Mouse (Mus musculus) kidney, adult 9 months (tissue): Measurements from ENCODE around the gene Gm42742.
A peak's percentile ranks its signal among the peaks of the same experiment; 100 is the strongest.

Source experiments
- DNase-seq: peaks from one replicate; pipeline ENCODE4 v3.0.0; 2022

Gene Gm42742

DNA sequence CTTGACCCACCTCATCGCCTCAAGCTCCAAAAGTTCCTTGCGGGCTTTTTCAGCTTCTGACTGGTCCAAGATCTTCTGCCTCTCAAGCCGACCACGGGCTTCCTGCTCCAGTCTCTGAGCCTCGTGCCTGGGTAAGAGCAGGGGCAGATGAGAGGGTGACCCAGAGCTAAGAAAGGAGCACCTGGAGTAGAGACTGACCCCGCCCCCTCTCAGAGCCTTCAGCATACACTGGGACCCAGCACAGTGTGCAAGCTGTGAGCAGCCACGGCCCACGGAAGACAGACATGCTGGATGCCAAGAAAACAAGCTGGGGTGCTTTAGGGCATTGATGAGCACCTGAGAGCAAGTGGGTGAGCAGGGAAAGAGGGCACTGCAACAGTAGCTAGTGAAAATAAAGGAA is 32.1 kb downstream of the Gm42742 start:
- DNase-seq: no peak

DNA sequence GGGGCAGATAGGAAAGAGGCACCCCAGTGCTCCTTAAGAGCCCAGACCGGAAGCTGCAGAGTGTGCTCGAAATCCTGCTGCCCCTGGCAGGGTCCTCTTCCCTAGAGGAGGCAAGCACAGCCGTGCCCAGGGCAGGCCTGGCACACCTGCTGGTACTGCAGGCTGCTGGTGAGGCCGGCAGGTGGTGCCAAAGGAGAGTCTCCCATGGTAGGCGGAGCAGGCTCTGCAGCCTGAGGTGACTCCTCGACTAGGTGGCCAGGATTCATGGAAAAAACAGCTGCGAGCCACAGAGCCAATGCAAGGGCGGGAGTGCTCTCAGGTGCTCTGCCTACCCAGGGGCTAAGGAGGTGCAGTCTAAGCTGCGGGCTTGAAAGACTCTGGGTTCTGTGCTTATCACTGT is 34.6 kb downstream of the Gm42742 start:
- DNase-seq: peak; percentile 75

DNA sequence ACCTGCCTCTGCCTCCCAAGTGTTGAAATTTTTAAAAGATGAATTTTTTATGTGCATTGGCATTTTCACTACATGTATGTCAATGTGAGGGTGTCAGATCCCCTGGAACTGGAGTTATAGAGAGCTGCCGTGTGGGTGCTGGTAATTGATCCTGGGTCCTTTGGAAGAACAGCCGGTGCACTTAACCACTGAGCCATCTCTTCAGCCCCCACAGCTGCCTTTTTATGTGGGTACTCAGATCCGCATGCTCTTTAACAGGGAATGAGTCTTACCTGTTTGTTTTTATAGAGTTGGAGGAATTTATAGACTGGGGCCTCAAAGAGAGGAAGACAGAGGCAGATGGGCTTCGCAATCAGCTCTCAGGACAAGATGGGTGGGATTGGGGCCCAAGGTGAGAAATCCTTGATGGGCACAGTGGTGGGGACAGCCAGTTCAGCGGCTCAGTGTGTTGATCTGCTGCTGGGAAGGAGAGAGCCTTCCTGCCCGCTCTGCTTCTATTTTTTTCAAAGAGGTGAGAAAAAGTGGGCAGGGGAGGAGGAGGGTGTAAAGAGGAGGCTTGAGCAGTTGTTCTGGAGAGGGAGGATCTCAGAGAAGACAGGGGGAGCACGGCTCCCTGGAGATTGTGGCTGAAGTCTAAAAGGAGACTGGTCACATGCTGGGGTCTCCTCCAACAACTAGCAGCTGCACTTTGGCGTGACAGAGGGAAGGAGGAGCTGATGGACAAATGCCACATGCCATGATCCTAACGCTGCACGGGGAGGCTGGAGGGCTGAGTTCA is 36.0 kb downstream of the Gm42742 start:
- DNase-seq: no peak

DNA sequence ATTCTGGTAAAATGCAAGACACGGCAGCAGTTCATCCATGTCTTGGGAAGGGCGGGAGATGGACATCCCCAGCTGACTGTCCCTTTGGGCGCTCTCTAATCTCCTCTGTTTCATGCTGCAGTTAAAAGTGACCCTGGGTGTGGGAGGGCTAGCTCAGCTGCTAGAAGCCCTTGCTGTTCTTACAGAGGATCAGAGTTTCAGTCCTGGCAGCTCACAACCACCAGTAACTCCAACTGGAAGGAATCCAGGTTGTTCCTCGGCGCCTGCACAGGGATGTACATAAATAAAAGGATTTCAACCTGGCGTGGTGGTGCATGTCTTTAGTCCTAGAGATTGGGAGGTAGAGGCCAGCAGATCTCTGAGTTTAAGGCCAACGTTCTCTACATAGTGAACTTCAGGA is 37.8 kb downstream of the Gm42742 start:
- DNase-seq: no peak

DNA sequence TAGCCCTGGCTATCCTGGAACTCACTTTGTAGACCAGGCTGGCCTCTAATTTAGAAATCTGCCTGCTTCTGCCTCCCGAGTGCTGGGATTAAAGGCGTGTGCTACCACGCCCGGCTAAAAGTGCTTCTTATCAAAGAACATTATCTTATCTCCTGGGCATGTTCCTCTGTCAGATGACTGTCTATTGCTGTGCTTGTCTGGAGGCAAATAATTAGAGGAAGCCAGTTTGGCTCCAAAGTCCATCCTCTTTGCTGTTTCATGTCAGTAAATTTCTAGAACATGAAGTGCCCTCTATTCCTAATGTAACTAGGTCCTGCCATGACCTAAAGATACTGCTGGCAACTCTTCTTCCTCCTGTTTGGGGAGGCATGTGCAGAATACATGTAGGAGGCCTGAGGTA is 38.8 kb downstream of the Gm42742 start:
- no peak for DNase-seq

DNA sequence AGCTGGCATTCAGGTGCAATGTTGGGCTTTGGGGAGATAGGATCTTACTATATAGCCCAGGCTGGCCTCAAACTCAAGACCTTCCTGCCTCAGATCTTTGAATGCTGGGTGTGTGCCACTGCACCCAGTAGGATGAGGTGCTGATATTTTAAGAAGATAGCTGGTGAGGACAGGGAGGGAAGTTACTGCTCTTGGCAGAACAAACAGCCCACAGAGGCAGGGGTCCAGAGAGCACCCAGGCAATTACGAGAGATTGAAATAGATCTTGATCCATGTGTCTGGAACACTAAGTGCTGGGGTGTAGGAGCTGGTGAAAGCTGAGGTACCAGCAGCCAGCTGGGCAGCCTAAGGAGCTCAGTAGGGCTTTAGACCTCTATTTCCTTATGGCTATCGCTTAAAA is 39.3 kb downstream of the Gm42742 start:
- DNase-seq: no peak

DNA sequence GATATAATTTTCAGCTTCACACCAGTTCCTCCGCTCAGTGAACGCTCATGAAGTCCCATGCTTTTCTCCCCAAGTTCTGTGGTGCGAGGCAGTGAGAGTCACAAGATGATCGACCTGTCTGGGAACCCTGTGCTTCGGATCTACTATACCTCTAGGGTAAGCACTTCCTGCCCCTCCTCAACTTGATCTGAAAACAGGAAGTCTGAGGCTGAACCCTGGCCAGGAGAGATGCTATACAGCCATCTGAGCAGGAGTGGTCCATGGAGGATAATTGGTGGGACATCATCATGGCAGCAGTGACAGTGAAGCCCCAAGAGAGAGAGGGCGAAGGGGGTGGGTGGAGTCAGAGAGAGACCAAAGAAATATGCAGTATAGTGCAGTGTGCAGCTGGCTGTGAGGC is 42.1 kb downstream of the Gm42742 start:
- no peak for DNase-seq

DNA sequence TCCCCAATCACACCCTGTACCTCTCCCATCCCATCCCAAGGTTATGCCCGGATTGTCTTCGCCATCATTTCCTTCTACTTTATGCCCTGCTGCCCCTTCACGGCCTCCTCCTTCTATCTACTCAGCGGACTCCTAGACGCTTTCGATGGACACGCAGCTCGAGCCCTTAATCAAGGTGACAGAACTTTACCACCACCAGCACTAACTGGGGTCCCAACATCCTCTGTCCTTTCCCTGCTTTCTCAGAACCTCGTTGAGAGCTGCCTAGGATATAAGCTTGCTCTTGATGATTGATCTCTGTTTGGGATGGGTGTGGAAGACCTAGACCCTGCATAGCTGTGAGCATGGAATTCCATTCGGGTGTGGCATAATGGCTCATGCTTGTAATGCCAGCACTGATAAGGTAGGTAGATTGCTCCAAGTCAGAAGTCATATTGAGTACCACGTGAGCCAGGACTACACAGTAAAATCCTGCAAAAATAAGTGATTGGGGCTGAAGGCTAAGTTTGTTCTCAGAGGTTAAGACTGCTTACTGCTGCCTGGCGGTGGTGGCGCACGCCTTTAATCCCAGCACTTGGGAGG is 43.9 kb downstream of the Gm42742 start:
- peak; percentile 23 for DNase-seq

DNA sequence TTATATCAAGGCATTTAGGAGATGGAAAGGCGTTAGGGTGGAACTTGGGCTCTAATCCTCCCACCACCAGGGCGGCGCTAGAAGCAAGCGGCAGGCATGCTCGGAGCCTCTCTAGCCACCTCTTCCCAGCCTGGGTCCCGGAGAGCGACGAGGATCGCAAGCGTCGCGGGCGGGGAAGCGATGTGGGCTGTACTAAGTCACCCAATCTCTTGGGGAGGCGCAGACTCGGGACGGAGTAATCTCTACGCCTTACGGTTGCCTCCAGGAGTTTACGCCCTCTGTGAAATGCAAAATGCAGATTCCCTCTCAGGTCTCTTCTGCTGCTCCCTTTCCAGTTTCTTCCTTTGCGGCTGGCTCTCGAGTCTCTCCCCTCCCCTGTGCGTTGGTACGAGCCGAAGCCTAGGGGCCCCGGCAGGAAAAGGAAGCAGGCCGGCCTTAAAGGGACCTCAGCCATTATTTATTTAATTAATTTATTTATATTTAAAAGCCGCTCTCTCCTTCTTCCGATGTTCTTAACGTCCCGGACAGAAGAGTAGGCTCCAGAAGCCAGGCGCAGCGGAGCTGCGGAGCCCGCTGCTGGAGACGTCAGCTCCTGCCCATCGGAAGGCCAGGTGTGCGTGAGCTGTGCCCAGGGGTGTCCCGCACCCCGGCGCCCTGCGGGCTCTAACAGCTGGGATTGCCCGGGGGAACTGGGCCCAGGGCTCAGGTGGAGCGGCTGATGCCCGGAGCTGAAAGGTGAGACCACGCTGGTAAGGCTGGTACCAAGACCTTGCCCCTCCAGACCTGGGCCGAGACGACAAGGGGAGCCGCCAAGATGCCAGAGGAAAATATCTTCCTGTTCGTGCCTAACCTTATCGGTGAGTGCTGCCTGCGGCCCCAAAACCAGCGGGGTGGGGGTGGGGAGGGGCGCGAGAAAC is 44.7 kb downstream of the Gm42742 start, which contains the start of gene Cdiptos:
Gene Cdiptos (minus strand): TSS at position 149 of the 917 bp plus-strand sequence.
- peak; percentile 97 for DNase-seq

DNA sequence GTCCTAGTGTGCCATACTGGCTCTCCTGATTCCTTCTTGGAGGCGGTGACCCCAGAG is 45.2 kb downstream of the Gm42742 start, which contains the start of gene Cdipt:
Gene Cdipt (plus strand): TSS at position 22 of the 57 bp plus-strand sequence.
- no peak for DNase-seq

DNA sequence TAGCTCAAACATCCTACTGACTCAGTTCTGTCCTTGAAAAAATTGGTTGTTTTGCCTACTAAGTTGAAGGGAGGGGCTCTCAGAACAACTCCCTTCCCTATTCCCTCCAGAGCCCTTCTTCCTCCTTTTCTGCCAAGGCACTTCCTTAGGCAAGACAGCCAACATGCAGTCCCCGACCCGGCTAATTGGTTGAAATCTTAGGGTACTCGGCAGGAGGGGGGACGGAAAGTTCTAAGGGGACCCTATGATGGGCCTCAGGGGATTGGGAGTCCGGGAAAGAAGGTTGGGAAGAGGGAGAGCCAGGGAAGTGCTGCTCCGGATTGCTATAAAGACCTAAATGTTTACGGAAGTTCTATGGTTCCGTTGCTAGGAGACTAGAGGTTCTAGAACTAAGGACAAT is 45.4 kb downstream of the Gm42742 start:
- DNase-seq: no peak

DNA sequence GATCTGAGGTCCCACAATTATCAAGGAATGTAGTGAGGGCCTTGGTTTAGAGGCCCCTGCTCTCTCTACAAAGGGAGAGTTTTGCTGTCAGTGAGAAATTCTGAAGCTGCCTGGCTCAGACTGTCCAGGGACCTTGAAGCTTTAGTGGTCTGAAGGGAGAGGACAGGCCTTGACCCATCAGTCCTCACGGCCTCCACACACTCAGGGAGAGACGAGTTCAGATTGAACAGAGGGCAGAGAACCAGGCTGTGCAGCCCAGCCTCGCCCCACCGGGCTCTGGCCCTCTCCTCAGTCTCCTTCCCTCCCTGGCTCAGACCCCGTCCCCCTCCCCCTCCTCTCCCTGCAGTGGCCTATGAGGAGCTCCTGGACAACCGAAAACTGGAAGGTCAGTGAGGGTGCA is 53.5 kb downstream of the Gm42742 start:
- DNase-seq: no peak

DNA sequence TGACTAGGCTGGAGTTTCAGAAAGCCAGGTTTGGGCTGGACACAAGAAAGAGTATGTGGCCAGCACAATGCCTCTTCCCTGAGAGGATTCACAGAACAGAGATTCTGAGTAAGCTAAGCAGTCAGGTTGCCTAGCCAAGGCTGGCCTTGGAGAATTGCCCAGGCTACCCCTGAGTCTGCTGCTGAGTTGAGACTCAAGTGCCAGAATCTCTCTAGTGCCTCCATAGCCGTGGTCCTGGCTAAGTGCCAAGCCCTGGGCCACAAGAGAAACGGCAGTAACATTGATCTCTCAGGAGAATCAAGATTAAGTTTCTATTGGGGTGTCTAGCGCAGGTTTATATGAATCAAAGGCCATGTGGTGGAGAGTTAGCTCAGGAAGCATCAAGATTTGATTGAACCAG is 55.3 kb downstream of the Gm42742 start:
- DNase-seq: no peak
